Mouse (Mus musculus) hindbrain, embryonic 11.5 days (tissue): ENCODE measurements around the gene Olfr461. TPM values are rescaled to one million over a fixed set of nuclear protein-coding genes. Genes with fewer than 3 reads are reported as not detected.

ENCODE experiments used
- ATAC-seq: fragments of 200-750 bp; cut with Nextera tagmentation; 2 replicates; pipeline ENCODE4 v1.8.0; 2017; ENCODE audit warnings: mild to moderate bottlenecking, moderate TSS enrichment, moderate library complexity; ENCODE audit not compliant: low FRiP score
- DNase-seq: peaks from one replicate; pipeline ENCODE4 v3.0.0-alpha.2; 2015; ENCODE audit warnings: low spot score
- H3K27ac ChIP-seq: fragments of 300-500 bp; sonication (generic); 2 replicates; pipeline ENCODE4 v1.5.1; 2014; ENCODE audit warnings: mild to moderate bottlenecking, low read depth, low read length
- H3K27me3 ChIP-seq: fragments of 300-500 bp; sonication (generic); 2 replicates; pipeline ENCODE4 v1.6.1; 2014; ENCODE audit warnings: mild to moderate bottlenecking, low read length, moderate library complexity, mixed read lengths; ENCODE audit not compliant: control insufficient read depth, insufficient read depth
- H3K36me3 ChIP-seq: fragments of 300-500 bp; sonication (generic); 2 replicates; pipeline ENCODE4 v1.6.1; 2014; ENCODE audit warnings: mild to moderate bottlenecking, low read length, moderate library complexity, mixed read lengths; ENCODE audit not compliant: control insufficient read depth, insufficient read depth
- H3K4me1 ChIP-seq: fragments of 300-500 bp; sonication (generic); replicated peaks from 2 replicates; pipeline ENCODE4 v1.6.1; 2014; ENCODE audit warnings: low read length, mixed read lengths; ENCODE audit not compliant: control insufficient read depth, insufficient read depth
- H3K4me2 ChIP-seq: fragments of 300-500 bp; sonication (generic); replicated peaks from 2 replicates; pipeline ENCODE4 v1.6.1; 2014; ENCODE audit warnings: mild to moderate bottlenecking, low read depth, low read length
- H3K4me3 ChIP-seq: fragments of 300-500 bp; sonication (generic); 2 replicates; pipeline ENCODE4 v1.5.1; 2014; ENCODE audit warnings: low read depth, low read length
- H3K9ac ChIP-seq: fragments of 300-500 bp; sonication (generic); 2 replicates; pipeline ENCODE4 v1.6.1; 2014; ENCODE audit warnings: low read depth, low read length
- H3K9me3 ChIP-seq: fragments of 300-500 bp; sonication (generic); 2 replicates; pipeline ENCODE4 v1.6.1; 2016; ENCODE audit warnings: low read length; ENCODE audit not compliant: control insufficient read depth
- WGBS: fragments of 180-500 bp; shearing (Covaris S2); extraction: QIAGEN DNeasy Blood & Tissue Kit; methylation state at CpG from one replicate; pipeline ENCODE4 v1.1.7; 2014; 5-methylcytosine and 5-hydroxymethylcytosine counted together
- polyA plus RNA-seq: library from polyadenylated mRNA; unstranded; fragments of >200 nt; fragmentation: Nextera tagmentation; extraction: Ambion mirVana; gene quantifications from 2 replicates; pipeline ENCODE4 v1.2.1, GENCODE M21; 2014

The Olfr461 gene
- polyA plus RNA-seq, 1 experiment from 2014 or later, result not detected

- no peak overlapping the region for H3K9ac ChIP-seq
- no peaks in the 10 kb centered on the region for H3K4me1 ChIP-seq
- no peaks in the 10 kb centered on the region for H3K9me3 ChIP-seq
- ATAC-seq, result no peak
- H3K4me3 ChIP-seq, result no peak overlapping the region
- H3K4me2 ChIP-seq, result no peak overlapping the region
- no peak overlapping the region for H3K27ac ChIP-seq
- no peak for DNase-seq
- H3K27me3 ChIP-seq, result no peaks in the 10 kb centered on the region
- H3K36me3 ChIP-seq, result no peaks in the 10 kb centered on the region
- WGBS, result 83% methylated on average over 10 of the region's 10 CpGs
Measured at GRCm38 (mm10) chr6:40544690-40545089, 10.2 kb downstream of the Olfr461 start.

DNA sequence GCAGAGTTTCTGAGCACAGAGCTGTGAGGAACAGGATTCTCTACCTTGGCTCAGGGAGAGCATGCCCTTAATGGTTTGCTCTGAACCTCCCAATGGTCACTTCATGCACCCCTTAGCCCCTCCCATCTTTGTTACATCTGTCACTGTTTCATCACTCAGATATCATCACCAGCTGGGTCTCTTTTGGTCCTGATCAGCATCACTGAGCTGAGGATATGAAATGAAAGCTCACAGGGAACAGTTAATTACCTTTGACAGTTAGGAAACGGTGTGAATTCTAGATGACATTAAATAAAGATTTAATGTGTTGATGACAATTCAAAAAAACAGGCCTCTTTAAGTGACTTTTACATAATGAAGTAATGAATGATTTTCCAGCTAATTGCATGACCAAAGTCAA lies 35.4 kb downstream of the Olfr461 start, which contains the start of gene Prss37:
Prss37 (minus strand) TSS at position 101 of the 400 bp plus-strand sequence.
- ATAC-seq (no peak), DNase-seq (no peak)
- H3K4me1 ChIP-seq, result no peaks in the 10 kb centered on the region
- no peaks in the 10 kb centered on the region for H3K27me3 ChIP-seq
- no peak within 1 kb of the TSS for H3K4me3 ChIP-seq
- no peak within 1 kb of the TSS for H3K4me2 ChIP-seq
- H3K36me3 ChIP-seq, result no peaks in the 10 kb centered on the region
- 74% methylated on average over 1 of the region's 1 CpGs for WGBS
- no peak within 1 kb of the TSS for H3K27ac ChIP-seq
- no peak within 1 kb of the TSS for H3K9ac ChIP-seq
- H3K9me3 ChIP-seq, result no peaks in the 10 kb centered on the region

DNA sequence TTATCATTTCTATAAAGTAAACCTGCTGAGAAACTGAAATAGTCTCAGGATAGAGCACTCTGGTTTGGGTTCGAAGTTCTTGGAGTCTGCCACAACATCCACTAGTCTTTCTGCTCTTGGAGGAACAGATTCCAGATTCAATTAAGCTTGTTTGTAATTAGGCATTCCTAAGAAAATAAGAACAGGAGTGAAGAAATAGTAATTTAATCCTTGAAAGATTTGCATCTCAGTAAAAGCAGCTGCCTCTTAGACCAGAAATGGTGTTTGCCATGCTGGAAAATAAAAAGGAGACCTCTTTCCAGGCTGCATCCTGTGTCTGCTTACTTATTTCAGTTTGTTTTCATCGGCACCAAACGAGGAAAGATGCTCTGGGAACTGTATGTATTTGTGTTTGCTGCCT lies 61.6 kb downstream of the Olfr461 start, which contains the start of gene Tas2r108:
Tas2r108 (plus strand) TSS at position 301 of the 400 bp plus-strand sequence.
- Histone ChIP-seq H3K4me3 (no peak within 1 kb of the TSS), H3K36me3 (no peaks in the 10 kb centered on the region), H3K9me3 (no peaks in the 10 kb centered on the region), H3K4me1 (no peaks in the 10 kb centered on the region), H3K27ac (no peak within 1 kb of the TSS), H3K4me2 (no peak within 1 kb of the TSS), H3K9ac (no peak within 1 kb of the TSS), H3K27me3 (no peaks in the 10 kb centered on the region)
- 94% methylated on average over 3 of the region's 3 CpGs for WGBS
- no peak for DNase-seq
- no peak for ATAC-seq

Other genes starting within 250 kb of the Olfr461 start
- gene Agk, start 229.9 kb downstream of the Olfr461 start, polyA plus RNA-seq, result 43.2 and 43.4 TPM in 2 replicates
- gene E330009J07Rik, start 118.9 kb downstream of the Olfr461 start, polyA plus RNA-seq, result 14.8 and 16.8 TPM in 2 replicates
- gene Wee2, start 116.0 kb downstream of the Olfr461 start, polyA plus RNA-seq, result 0.13 and 0.19 TPM in 2 replicates
- gene Ssbp1, start 83.7 kb downstream of the Olfr461 start, polyA plus RNA-seq, result 167 and 171 TPM in 2 replicates
- gene Tas2r137, start 63.8 kb downstream of the Olfr461 start, polyA plus RNA-seq, result not detected in 2 replicates
- 0.73 TPM in 1 of 2 replicates, not detected in the other for gene Tas2r108, start 61.5 kb downstream of the Olfr461 start, polyA plus RNA-seq
- gene Prss37, start 35.5 kb downstream of the Olfr461 start, polyA plus RNA-seq, result 0.17 TPM in 1 of 2 replicates, not detected in the other
- not detected in 2 replicates for gene Olfr460, start 14.4 kb upstream of the Olfr461 start, polyA plus RNA-seq
- gene Clec5a, start 30.8 kb upstream of the Olfr461 start, polyA plus RNA-seq, result 0.25 and 1.2 TPM in 2 replicates
- gene Tas2r138, start 58.3 kb upstream of the Olfr461 start, polyA plus RNA-seq, result not detected in 2 replicates
- not detected in 2 replicates for gene Mgam, start 73.8 kb upstream of the Olfr461 start, polyA plus RNA-seq